Mouse (Mus musculus): Measurements from ENCODE around the gene Ppid. TPM values are rescaled to one million over a fixed set of nuclear protein-coding genes. Genes with fewer than 3 reads are reported as not detected.

The Ppid gene
- polyA plus RNA-seq, 1 experiment, result 297 TPM

DNA sequence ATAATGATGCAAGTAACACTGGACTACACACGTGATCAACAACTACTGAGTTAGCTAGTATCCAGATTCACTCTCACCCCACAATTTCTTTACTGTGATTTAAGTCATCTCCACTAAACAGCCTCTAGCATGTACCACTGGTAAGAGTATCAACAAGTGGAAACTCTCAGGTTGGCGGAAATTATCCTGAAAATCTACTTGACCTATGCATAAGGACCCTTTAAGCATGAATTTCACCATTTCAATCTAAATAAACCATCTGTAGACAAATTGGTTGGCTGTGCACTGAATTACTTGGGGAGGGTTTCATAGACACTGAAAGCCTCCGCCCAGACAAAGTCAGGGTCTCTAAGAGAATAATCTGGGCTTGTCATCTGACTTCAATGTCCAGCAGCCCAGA lies 37.4 kb upstream of the Ppid start:
- H3K27ac ChIP-seq (ENCODE audit: insufficient read depth, low read length), result no peak overlapping the region
- no peak overlapping the region for H3K4me3 ChIP-seq (ENCODE audit: low read depth, low read length)
- TF ChIP-seq CTCF (IDR thresholded peaks at IDR 0.05; ENCODE audit: low read depth, low read length), result no peak
- no peak for TF ChIP-seq POLR2A (IDR thresholded peaks at IDR 0.05; ENCODE audit: insufficient read depth, low read length)
- TF ChIP-seq EP300 (IDR thresholded peaks at IDR 0.05; ENCODE audit: insufficient read depth, low read depth, low read length), result no peak
- no peak overlapping the region for H3K9ac ChIP-seq (ENCODE audit: low read depth, poor library complexity, severe bottlenecking)
- no peaks in the 10 kb centered on the region for H3K36me3 ChIP-seq (ENCODE audit: control insufficient read depth, insufficient read depth, low read length, poor library complexity, severe bottlenecking)
- H3K9me3 ChIP-seq (replicated peaks; ENCODE audit: control insufficient read depth, insufficient read depth, low read length, poor library complexity, severe bottlenecking), result no peaks in the 10 kb centered on the region
- no peaks in the 10 kb centered on the region for H3K27me3 ChIP-seq (ENCODE audit: control insufficient read depth, insufficient read depth, low read length, poor library complexity, severe bottlenecking)
- no peaks in the 10 kb centered on the region for H3K4me1 ChIP-seq (ENCODE audit: control insufficient read depth, insufficient read depth, low read length)

DNA sequence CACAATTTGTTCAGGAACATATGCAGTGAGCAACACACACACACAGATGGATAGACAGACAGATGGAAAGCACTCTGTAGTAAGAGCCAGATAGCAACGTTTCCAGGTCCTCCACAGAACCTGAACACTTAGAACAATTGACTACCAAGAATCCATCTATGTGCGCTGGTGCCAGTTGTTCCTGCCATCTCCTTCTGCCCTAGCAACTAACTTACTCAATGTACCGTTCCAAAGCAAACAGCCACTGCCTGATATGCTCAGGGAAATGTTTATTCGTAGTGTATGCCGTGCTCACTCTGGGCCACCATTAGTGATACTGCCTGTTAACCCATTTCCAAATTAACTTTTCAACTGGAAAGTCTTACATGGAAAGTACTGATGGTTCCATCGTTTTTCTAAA lies 36.1 kb upstream of the Ppid start:
- no peak overlapping the region for H3K27ac ChIP-seq (ENCODE audit: insufficient read depth, low read length)

GRCm38 (mm10) chr3:79559021-79559772 lies 31.9 kb upstream of the Ppid start:
- Histone ChIP-seq H3K4me1 (ENCODE audit: control insufficient read depth, insufficient read depth, low read length) (no peaks in the 10 kb centered on the region), H3K27ac (ENCODE audit: insufficient read depth, low read length) (no peak overlapping the region), H3K4me3 (ENCODE audit: low read depth, low read length) (no peak overlapping the region), H3K27me3 (ENCODE audit: control insufficient read depth, insufficient read depth, low read length, poor library complexity, severe bottlenecking) (no peaks in the 10 kb centered on the region), H3K9ac (ENCODE audit: low read depth, poor library complexity, severe bottlenecking) (no peak overlapping the region), H3K36me3 (ENCODE audit: control insufficient read depth, insufficient read depth, low read length, poor library complexity, severe bottlenecking) (no peaks in the 10 kb centered on the region), H3K9me3 (replicated peaks; ENCODE audit: control insufficient read depth, insufficient read depth, low read length, poor library complexity, severe bottlenecking) (no peaks in the 10 kb centered on the region)
- TF ChIP-seq CTCF (IDR thresholded peaks at IDR 0.05; ENCODE audit: low read depth, low read length), result no peak
- no peak for TF ChIP-seq EP300 (IDR thresholded peaks at IDR 0.05; ENCODE audit: insufficient read depth, low read depth, low read length)
- no peak for TF ChIP-seq POLR2A (IDR thresholded peaks at IDR 0.05; ENCODE audit: insufficient read depth, low read length)

More for the DNA sequence above, 36.1 kb upstream of the Ppid start:
- Histone ChIP-seq H3K4me1 (ENCODE audit: control insufficient read depth, insufficient read depth, low read length) (no peaks in the 10 kb centered on the region), H3K27me3 (ENCODE audit: control insufficient read depth, insufficient read depth, low read length, poor library complexity, severe bottlenecking) (no peaks in the 10 kb centered on the region), H3K36me3 (ENCODE audit: control insufficient read depth, insufficient read depth, low read length, poor library complexity, severe bottlenecking) (no peaks in the 10 kb centered on the region), H3K9me3 (replicated peaks; ENCODE audit: control insufficient read depth, insufficient read depth, low read length, poor library complexity, severe bottlenecking) (no peaks in the 10 kb centered on the region), H3K4me3 (ENCODE audit: low read depth, low read length) (no peak overlapping the region), H3K9ac (ENCODE audit: low read depth, poor library complexity, severe bottlenecking) (no peak overlapping the region)
- TF ChIP-seq CTCF (IDR thresholded peaks at IDR 0.05; ENCODE audit: low read depth, low read length) (no peak), EP300 (IDR thresholded peaks at IDR 0.05; ENCODE audit: insufficient read depth, low read depth, low read length) (no peak), POLR2A (IDR thresholded peaks at IDR 0.05; ENCODE audit: insufficient read depth, low read length) (no peak)

DNA sequence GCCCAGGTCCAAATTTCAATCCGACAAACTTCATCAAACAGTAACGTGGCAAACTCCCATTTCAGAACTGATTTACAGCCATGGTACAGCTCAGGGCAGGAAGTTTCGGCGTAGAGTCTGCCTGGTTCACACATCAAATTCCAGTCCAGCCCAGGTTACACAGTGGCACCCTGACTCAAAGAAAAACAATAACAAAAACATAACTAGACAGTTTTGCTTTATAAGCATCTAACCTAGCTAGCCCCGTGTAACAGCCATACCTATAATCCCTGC lies 31.4 kb upstream of the Ppid start:
- H3K27me3 ChIP-seq (ENCODE audit: control insufficient read depth, insufficient read depth, low read length, poor library complexity, severe bottlenecking), result no peaks in the 10 kb centered on the region
- H3K36me3 ChIP-seq (ENCODE audit: control insufficient read depth, insufficient read depth, low read length, poor library complexity, severe bottlenecking), result no peaks in the 10 kb centered on the region
- H3K27ac ChIP-seq (ENCODE audit: insufficient read depth, low read length), result no peak overlapping the region
- no peaks in the 10 kb centered on the region for H3K4me1 ChIP-seq (ENCODE audit: control insufficient read depth, insufficient read depth, low read length)
- H3K4me3 ChIP-seq (ENCODE audit: low read depth, low read length), result no peak overlapping the region
- H3K9me3 ChIP-seq (replicated peaks; ENCODE audit: control insufficient read depth, insufficient read depth, low read length, poor library complexity, severe bottlenecking), result no peaks in the 10 kb centered on the region
- TF ChIP-seq EP300 (IDR thresholded peaks at IDR 0.05; ENCODE audit: insufficient read depth, low read depth, low read length), result no peak
- TF ChIP-seq POLR2A (IDR thresholded peaks at IDR 0.05; ENCODE audit: insufficient read depth, low read length), result no peak
- TF ChIP-seq CTCF (IDR thresholded peaks at IDR 0.05; ENCODE audit: low read depth, low read length), result no peak
- H3K9ac ChIP-seq (ENCODE audit: low read depth, poor library complexity, severe bottlenecking), result no peak overlapping the region

GRCm38 (mm10) chr3:79560555-79560954 lies 30.6 kb upstream of the Ppid start:
- no peak overlapping the region for H3K4me3 ChIP-seq (ENCODE audit: low read depth, low read length)
- H3K9ac ChIP-seq (ENCODE audit: low read depth, poor library complexity, severe bottlenecking), result no peak overlapping the region
- H3K36me3 ChIP-seq (ENCODE audit: control insufficient read depth, insufficient read depth, low read length, poor library complexity, severe bottlenecking), result no peaks in the 10 kb centered on the region
- no peak for TF ChIP-seq CTCF (IDR thresholded peaks at IDR 0.05; ENCODE audit: low read depth, low read length)
- no peak for TF ChIP-seq POLR2A (IDR thresholded peaks at IDR 0.05; ENCODE audit: insufficient read depth, low read length)
- no peak for TF ChIP-seq EP300 (IDR thresholded peaks at IDR 0.05; ENCODE audit: insufficient read depth, low read depth, low read length)
- no peaks in the 10 kb centered on the region for H3K27me3 ChIP-seq (ENCODE audit: control insufficient read depth, insufficient read depth, low read length, poor library complexity, severe bottlenecking)
- no peak overlapping the region for H3K27ac ChIP-seq (ENCODE audit: insufficient read depth, low read length)
- H3K4me1 ChIP-seq (ENCODE audit: control insufficient read depth, insufficient read depth, low read length), result no peaks in the 10 kb centered on the region
- no peaks in the 10 kb centered on the region for H3K9me3 ChIP-seq (replicated peaks; ENCODE audit: control insufficient read depth, insufficient read depth, low read length, poor library complexity, severe bottlenecking)

- TF ChIP-seq EP300 (IDR thresholded peaks at IDR 0.05; ENCODE audit: insufficient read depth, low read depth, low read length) (no peak), CTCF (IDR thresholded peaks at IDR 0.05; ENCODE audit: low read depth, low read length) (no peak), POLR2A (IDR thresholded peaks at IDR 0.05; ENCODE audit: insufficient read depth, low read length) (no peak)
- no peak overlapping the region for H3K4me3 ChIP-seq (ENCODE audit: low read depth, low read length)
- H3K9me3 ChIP-seq (replicated peaks; ENCODE audit: control insufficient read depth, insufficient read depth, low read length, poor library complexity, severe bottlenecking), result no peaks in the 10 kb centered on the region
- no peak overlapping the region for H3K9ac ChIP-seq (ENCODE audit: low read depth, poor library complexity, severe bottlenecking)
- H3K4me1 ChIP-seq (ENCODE audit: control insufficient read depth, insufficient read depth, low read length), result no peaks in the 10 kb centered on the region
- no peaks in the 10 kb centered on the region for H3K27me3 ChIP-seq (ENCODE audit: control insufficient read depth, insufficient read depth, low read length, poor library complexity, severe bottlenecking)
- no peak overlapping the region for H3K27ac ChIP-seq (ENCODE audit: insufficient read depth, low read length)
- H3K36me3 ChIP-seq (ENCODE audit: control insufficient read depth, insufficient read depth, low read length, poor library complexity, severe bottlenecking), result no peaks in the 10 kb centered on the region
Measured at GRCm38 (mm10) chr3:79561784-79562715, 29.1 kb upstream of the Ppid start.

Measured in ES-Bruce4 (cell line).